Mouse (Mus musculus): ENCODE measurements around the gene Rab5if. TPM values are rescaled to one million over a fixed set of nuclear protein-coding genes. Genes with fewer than 3 reads are reported as not detected.
"Not testable (repeated sequence)": the region's sequence is repeated elsewhere in the genome, so short reads cannot be mapped to it uniquely, and the experiment has no call there.

Rab5if gene
- polyA plus RNA-seq, 1 experiment from 2014 or later = 145 TPM

GRCm38 (mm10) chr2:156879541-156879940, 16.6 kb downstream of the Rab5if start:
- Histone ChIP-seq H3K4me2 (no peak overlapping the region), H3K4me1 (replicated peaks) (no peaks in the 10 kb centered on the region)
- no peak for ATAC-seq (ENCODE audit: low FRiP score, low read depth)

GRCm38 (mm10) chr2:156882431-156883001, 19.6 kb downstream of the Rab5if start:
- 54% methylated on average over 10 of the region's 10 CpGs for WGBS
- no peak overlapping the region for H3K4me2 ChIP-seq
- ATAC-seq (ENCODE audit: low FRiP score, low read depth) = no peak
- H3K36me3 ChIP-seq = no peaks in the 10 kb centered on the region
- H3K27me3 ChIP-seq = no peaks in the 10 kb centered on the region
- no peaks in the 10 kb centered on the region for H3K9me3 ChIP-seq
- no peak overlapping the region for H3K27ac ChIP-seq (replicated peaks)
- H3K9ac ChIP-seq = no peak overlapping the region
- no peak overlapping the region for H3K4me3 ChIP-seq
- no peaks in the 10 kb centered on the region for H3K4me1 ChIP-seq (replicated peaks)

More at GRCm38 (mm10) chr2:156879541-156879940, 16.6 kb downstream of the Rab5if start:
- Histone ChIP-seq H3K4me3 (no peak overlapping the region), H3K36me3 (peaks cover 10% of the 10 kb centered on the region), H3K9me3 (no peaks in the 10 kb centered on the region), H3K9ac (no peak overlapping the region), H3K27me3 (no peaks in the 10 kb centered on the region), H3K27ac (replicated peaks) (no peak overlapping the region)
- 79% methylated on average over 3 of the region's 3 CpGs for WGBS

- Histone ChIP-seq H3K36me3 (no peaks in the 10 kb centered on the region), H3K9me3 (no peaks in the 10 kb centered on the region), H3K27ac (replicated peaks) (no peak overlapping the region), H3K4me3 (no peak overlapping the region), H3K27me3 (no peaks in the 10 kb centered on the region), H3K4me1 (replicated peaks) (no peaks in the 10 kb centered on the region), H3K4me2 (no peak overlapping the region), H3K9ac (no peak overlapping the region)
- no peak for ATAC-seq (ENCODE audit: low FRiP score, low read depth)
- WGBS = 91% methylated on average over 10 of the region's 10 CpGs
Observed at GRCm38 (mm10) chr2:156884396-156885211, 21.7 kb downstream of the Rab5if start.

GRCm38 (mm10) chr2:156885666-156886065, 22.7 kb downstream of the Rab5if start:
- H3K4me1 ChIP-seq (replicated peaks); H3K4me3 ChIP-seq; H3K9me3 ChIP-seq; H3K9ac ChIP-seq; H3K27me3 ChIP-seq; H3K4me2 ChIP-seq; H3K36me3 ChIP-seq; ATAC-seq (ENCODE audit: low FRiP score, low read depth); H3K27ac ChIP-seq (replicated peaks): not testable (repeated sequence)
- 75% methylated on average over 2 of the region's 2 CpGs for WGBS

GRCm38 (mm10) chr2:156886084-156886631, 23.2 kb downstream of the Rab5if start:
- Histone ChIP-seq H3K4me1 (replicated peaks) (no peaks in the 10 kb centered on the region), H3K4me2 (no peak overlapping the region), H3K36me3 (no peaks in the 10 kb centered on the region), H3K27ac (replicated peaks) (no peak overlapping the region), H3K4me3 (no peak overlapping the region), H3K27me3 (no peaks in the 10 kb centered on the region), H3K9ac (no peak overlapping the region), H3K9me3 (no peaks in the 10 kb centered on the region)
- 84% methylated on average over 10 of the region's 10 CpGs for WGBS
- no peak for ATAC-seq (ENCODE audit: low FRiP score, low read depth)

GRCm38 (mm10) chr2:156887017-156887416, 24.1 kb downstream of the Rab5if start, which contains the start of gene Sla2:
Gene Sla2, minus strand, starts transcription at chr2:156887192.
- H3K4me3 ChIP-seq = no peak within 1 kb of the TSS
- no peaks in the 10 kb centered on the region for H3K9me3 ChIP-seq
- H3K9ac ChIP-seq = no peak within 1 kb of the TSS
- no peaks in the 10 kb centered on the region for H3K27me3 ChIP-seq
- no peak within 1 kb of the TSS for H3K4me2 ChIP-seq
- no peak within 1 kb of the TSS for H3K27ac ChIP-seq (replicated peaks)
- peaks cover 2% of the 10 kb centered on the region for H3K4me1 ChIP-seq (replicated peaks)
- 69% methylated on average over 6 of the region's 6 CpGs for WGBS
- no peak for ATAC-seq (ENCODE audit: low FRiP score, low read depth)
- H3K36me3 ChIP-seq = no peaks in the 10 kb centered on the region

GRCm38 (mm10) chr2:156888490-156888889, 25.6 kb downstream of the Rab5if start:
- H3K4me2 ChIP-seq = no peak overlapping the region
- no peak for ATAC-seq (ENCODE audit: low FRiP score, low read depth)
- H3K27me3 ChIP-seq = no peaks in the 10 kb centered on the region
- 84% methylated on average over 3 of the region's 3 CpGs for WGBS
- H3K9me3 ChIP-seq = no peaks in the 10 kb centered on the region
- H3K4me3 ChIP-seq = no peak overlapping the region
- H3K27ac ChIP-seq (replicated peaks) = no peak overlapping the region
- peaks cover 14% of the 10 kb centered on the region for H3K4me1 ChIP-seq (replicated peaks)
- no peaks in the 10 kb centered on the region for H3K36me3 ChIP-seq
- no peak overlapping the region for H3K9ac ChIP-seq

- ATAC-seq (ENCODE audit: low FRiP score, low read depth) = peak; percentile 71; the same call in 1 of the 2 replicates
- Histone ChIP-seq H3K9ac (no peak overlapping the region), H3K9me3 (no peaks in the 10 kb centered on the region), H3K4me2 (no peak overlapping the region), H3K4me3 (no peak overlapping the region), H3K4me1 (replicated peaks) (peaks cover 14% of the 10 kb centered on the region), H3K36me3 (no peaks in the 10 kb centered on the region), H3K27ac (replicated peaks) (peak overlapping the region; percentile 39; the same call in 1 of the 2 replicates), H3K27me3 (no peaks in the 10 kb centered on the region)
- WGBS = 21% methylated on average over 3 of the region's 3 CpGs
Observed at GRCm38 (mm10) chr2:156892240-156892639, 29.3 kb downstream of the Rab5if start.

- Histone ChIP-seq H3K4me3 (no peak overlapping the region), H3K27me3 (no peaks in the 10 kb centered on the region), H3K36me3 (no peaks in the 10 kb centered on the region), H3K4me1 (replicated peaks) (peaks cover 14% of the 10 kb centered on the region), H3K4me2 (no peak overlapping the region), H3K9me3 (no peaks in the 10 kb centered on the region), H3K27ac (replicated peaks) (no peak overlapping the region), H3K9ac (no peak overlapping the region)
- 66% methylated on average over 6 of the region's 6 CpGs for WGBS
- no peak for ATAC-seq (ENCODE audit: low FRiP score, low read depth)
Observed at GRCm38 (mm10) chr2:156892821-156893220, 29.9 kb downstream of the Rab5if start.

- peaks cover 14% of the 10 kb centered on the region for H3K4me1 ChIP-seq (replicated peaks)
- ATAC-seq (ENCODE audit: low FRiP score, low read depth) = no peak
- no peak overlapping the region for H3K4me3 ChIP-seq
- no peaks in the 10 kb centered on the region for H3K9me3 ChIP-seq
- H3K27me3 ChIP-seq = no peaks in the 10 kb centered on the region
- no peaks in the 10 kb centered on the region for H3K36me3 ChIP-seq
- H3K9ac ChIP-seq = no peak overlapping the region
- no peak overlapping the region for H3K4me2 ChIP-seq
- WGBS = 85% methylated on average over 15 of the region's 15 CpGs
- no peak overlapping the region for H3K27ac ChIP-seq (replicated peaks)
Observed at GRCm38 (mm10) chr2:156894496-156895265, 31.8 kb downstream of the Rab5if start.

GRCm38 (mm10) chr2:156896384-156896914, 33.5 kb downstream of the Rab5if start:
- no peak overlapping the region for H3K27ac ChIP-seq (replicated peaks)
- H3K27me3 ChIP-seq = no peaks in the 10 kb centered on the region
- no peak overlapping the region for H3K4me2 ChIP-seq
- 76% methylated on average over 9 of the region's 9 CpGs for WGBS
- no peak overlapping the region for H3K9ac ChIP-seq
- H3K9me3 ChIP-seq = no peaks in the 10 kb centered on the region
- H3K4me3 ChIP-seq = no peak overlapping the region
- no peaks in the 10 kb centered on the region for H3K36me3 ChIP-seq
- peaks cover 14% of the 10 kb centered on the region for H3K4me1 ChIP-seq (replicated peaks)
- ATAC-seq (ENCODE audit: low FRiP score, low read depth) = no peak
